Mouse (Mus musculus): ENCODE measurements at regions not wholly inside any gene's neighbourhood (a gene's known extent, or its start where the extent isn't known, plus 50 kb on each side); places are given as distances from the start of the nearest gene placed in this dataset.
"Not testable (repeated sequence)": the region's sequence is repeated elsewhere in the genome, so short reads cannot be mapped to it uniquely, and the experiment has no call there.

DNA sequence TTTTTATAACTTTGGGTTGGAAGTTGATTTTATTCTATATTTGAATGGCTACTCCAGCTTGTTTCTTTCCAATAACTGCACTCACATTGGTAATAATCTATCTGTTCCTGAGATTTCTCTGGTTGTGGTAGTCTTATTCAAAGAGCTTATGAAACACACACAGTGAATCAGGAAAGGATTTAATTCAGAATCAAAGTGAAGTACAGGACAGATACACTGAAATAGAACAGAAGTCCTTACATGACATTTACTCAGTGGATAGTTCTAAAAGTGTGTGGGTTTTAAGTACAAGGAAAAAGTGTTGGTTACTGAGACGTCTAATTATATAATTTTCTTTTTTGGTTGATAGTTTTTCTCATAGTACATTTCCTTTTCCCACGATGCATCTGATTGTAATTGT lies 859.7 kb downstream of the Rpia start:
- DNase-seq (ENCODE audit: low read depth, low spot score), result no peak

DNA sequence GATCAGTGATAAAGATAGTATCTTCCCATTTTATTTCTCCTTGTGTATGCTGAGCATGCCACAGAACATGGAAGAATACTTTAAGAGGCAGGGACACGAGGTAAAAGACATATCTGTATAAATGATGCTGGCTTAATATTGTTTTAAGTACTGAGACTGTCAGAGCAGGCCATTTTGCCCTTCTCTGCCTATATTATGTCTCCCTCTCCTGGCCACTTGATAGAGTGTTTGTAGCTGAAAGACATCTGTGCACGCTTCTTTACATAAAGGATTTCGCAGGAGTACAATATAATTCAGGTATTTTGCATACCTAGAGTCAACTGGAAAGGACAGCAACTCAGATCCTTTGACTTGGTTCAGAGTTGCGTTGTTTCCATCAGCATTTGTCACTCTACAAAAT lies 877.3 kb downstream of the Rpia start:
- peak; percentile 1 for DNase-seq (ENCODE audit: low read depth, low spot score)

DNA sequence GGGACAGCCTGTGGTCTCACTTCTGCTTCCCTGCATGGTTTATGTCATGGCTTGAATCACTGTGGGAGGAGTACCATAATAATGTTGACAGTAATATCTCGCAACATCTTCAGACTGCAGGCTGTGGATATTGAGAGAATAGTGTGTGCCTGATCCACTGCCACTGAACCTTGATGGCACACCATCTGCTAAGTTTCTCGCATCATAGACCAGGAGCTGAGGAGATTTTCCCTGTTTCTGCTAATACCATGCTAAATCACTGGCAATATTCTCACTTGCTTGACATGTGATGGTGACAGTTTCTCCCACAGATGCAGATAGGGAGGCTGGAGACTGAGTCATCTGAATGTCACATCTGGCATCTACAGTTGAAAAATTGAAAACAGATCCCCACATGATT lies 912.7 kb downstream of the Rpia start:
- DNase-seq (ENCODE audit: low read depth, low spot score), result no peak

DNA sequence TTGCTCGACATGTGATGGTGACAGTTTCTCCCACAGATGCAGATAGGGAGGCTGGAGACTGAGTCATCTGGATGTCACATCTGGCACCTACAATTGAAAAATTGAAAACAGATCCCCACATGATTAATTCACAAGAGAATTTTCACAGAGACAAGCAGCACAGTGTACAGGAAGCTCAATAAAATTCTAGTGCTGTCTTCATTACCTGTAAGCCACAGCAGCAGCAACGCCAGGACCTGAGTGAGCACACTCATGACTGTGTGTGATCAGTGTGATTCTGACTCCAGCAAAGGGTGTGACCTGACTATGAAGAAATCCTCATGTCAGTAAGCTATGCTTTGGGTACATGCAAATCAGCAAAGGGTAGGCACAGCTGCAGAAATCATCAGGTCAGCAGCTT lies 933.4 kb downstream of the Rpia start:
- DNase-seq (ENCODE audit: low read depth, low spot score), result not testable (repeated sequence)

GRCm38 (mm10) chr6:69828640-69829039 lies 963.4 kb downstream of the Rpia start:
- peak; percentile 7 for DNase-seq (ENCODE audit: low read depth, low spot score)

GRCm38 (mm10) chr6:69814972-69815371 lies 977.1 kb downstream of the Rpia start:
- DNase-seq (ENCODE audit: low read depth, low spot score), result not testable (repeated sequence)

DNA sequence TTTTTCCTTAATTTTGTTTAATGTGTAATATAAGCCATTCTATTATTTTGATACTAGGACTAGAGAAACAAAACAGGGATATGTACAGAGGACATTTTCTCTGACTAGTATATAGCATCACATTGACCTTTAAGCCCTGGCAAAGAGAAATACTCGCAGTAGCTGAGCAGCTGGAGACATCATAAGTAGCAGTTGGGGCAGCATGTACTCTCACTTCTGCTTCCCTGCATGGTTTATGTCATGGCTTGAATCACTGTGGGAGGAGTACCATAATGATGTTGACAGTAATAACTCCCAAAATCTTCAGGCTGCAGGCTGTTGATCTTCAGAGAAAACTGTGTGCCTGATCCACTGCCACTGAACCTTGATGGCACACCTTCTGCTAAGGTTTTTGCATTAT lies 977.7 kb downstream of the Rpia start:
- not testable (repeated sequence) for DNase-seq (ENCODE audit: low read depth, low spot score)

DNA sequence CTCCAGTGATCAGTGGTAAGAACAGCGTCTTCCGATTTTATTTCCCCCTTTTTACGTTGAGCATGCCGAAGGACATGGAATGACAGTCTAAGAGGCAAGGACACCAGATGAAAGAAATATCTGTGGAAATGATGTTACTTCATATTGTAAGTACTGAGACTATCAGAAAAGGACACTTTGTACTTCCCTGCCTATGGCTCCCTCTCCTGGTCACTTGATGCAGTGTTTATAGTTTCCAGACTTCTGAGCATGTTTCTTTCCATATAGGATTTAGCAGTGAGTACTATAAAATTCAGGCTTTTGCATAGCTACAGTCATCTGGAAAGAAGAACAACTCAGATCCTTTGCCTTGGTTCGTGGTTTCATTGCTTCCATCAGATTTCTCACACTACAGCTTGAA lies 1011.7 kb downstream of the Rpia start:
- peak; percentile 3 for DNase-seq (ENCODE audit: low read depth, low spot score)

GRCm38 (mm10) chr6:69777322-69777721 lies 1014.7 kb downstream of the Rpia start:
- DNase-seq (ENCODE audit: low read depth, low spot score), result not testable (repeated sequence)

- no peak for DNase-seq (ENCODE audit: low read depth, low spot score)
Measured at GRCm38 (mm10) chr6:69764861-69765260, 1027.2 kb downstream of the Rpia start.

GRCm38 (mm10) chr6:69758618-69759017 lies 1033.4 kb downstream of the Rpia start:
- DNase-seq (ENCODE audit: low read depth, low spot score), result peak; percentile 9

GRCm38 (mm10) chr6:69739002-69739625 lies 1052.9 kb downstream of the Rpia start:
- no peak for DNase-seq (ENCODE audit: low read depth, low spot score)

- peak; percentile 12 for DNase-seq (ENCODE audit: low read depth, low spot score)
Measured at GRCm38 (mm10) chr6:69732866-69733265, 1059.2 kb downstream of the Rpia start.

DNA sequence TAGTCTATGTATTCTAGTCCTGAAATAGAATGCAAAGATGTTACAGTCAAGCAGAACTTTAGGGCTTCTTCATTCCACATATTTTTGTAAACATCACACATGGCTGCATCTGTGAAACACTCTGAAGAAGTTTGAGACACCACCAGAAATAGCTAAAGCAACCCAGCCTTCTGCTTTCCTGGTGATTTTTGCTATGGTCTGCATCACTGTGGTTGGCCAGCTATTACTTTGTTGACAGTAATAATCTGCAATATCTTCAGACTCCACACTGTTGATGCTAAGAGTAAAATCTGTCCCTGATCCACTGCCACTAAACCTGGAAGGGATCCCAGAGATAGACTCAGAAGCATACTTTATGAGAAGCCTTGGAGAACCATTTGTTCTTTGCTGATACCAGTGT lies 1065.7 kb downstream of the Rpia start:
- DNase-seq (ENCODE audit: low read depth, low spot score), result no peak

- DNase-seq (ENCODE audit: low read depth, low spot score), result not testable (repeated sequence)
Measured at GRCm38 (mm10) chr6:69702813-69703212, 1089.2 kb downstream of the Rpia start.

GRCm38 (mm10) chr6:69681172-69681571 lies 1110.9 kb downstream of the Rpia start:
- no peak for DNase-seq (ENCODE audit: low read depth, low spot score)

DNA sequence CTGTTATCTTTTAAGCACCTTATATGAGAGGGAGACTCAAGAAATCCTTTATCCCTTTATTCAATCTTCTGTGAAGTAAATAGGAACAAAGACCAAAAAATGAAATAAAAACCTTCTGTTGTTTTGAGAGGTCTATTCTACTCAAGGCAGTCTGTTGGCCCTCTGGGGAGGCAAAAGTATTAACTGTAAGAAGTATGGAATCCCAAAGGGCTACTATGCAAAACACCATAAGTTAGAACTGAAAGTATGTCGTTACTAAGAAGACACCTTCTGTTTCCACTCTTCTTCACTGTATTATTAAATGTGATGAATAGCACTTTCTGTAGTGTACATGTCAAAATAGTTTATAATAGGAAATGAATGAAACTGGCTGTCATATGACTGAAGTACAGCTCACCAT lies 1129.6 kb downstream of the Rpia start:
- not testable (repeated sequence) for DNase-seq (ENCODE audit: low read depth, low spot score)
